Mouse (Mus musculus) cerebellum, adult 11-12 months (tissue): Measurements from ENCODE around the gene Mug2.
"Not testable (repeated sequence)": the region's sequence is repeated elsewhere in the genome, so short reads cannot be mapped to it uniquely, and the experiment has no call there.

Experiments used
- DNase-seq: peaks from one replicate; pipeline ENCODE4 v3.0.0; 2022

Gene Mug2

DNA sequence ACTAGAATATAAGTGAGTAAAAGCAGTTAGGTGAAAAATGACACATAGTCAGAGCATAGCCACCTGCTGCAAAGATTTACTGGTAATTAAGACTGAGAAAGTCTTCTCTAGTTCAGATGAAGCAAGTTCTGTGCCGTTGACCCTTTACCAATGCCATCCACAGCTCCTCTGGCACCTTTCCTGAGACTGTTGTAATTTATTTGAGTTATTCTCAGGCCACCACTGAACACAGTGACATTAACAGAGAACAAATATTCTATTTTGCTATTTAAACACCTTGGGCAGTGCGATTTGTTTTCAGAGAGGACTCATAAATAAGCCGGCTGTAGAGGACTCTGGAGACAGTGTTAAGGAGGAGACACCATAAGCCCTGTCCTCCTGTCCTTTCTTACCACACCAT lies at the start of gene Mug2:
TSS of gene Mug2 (plus strand) at position 301 of the 400 bp plus-strand sequence.
- DNase-seq: not testable (repeated sequence)

DNA sequence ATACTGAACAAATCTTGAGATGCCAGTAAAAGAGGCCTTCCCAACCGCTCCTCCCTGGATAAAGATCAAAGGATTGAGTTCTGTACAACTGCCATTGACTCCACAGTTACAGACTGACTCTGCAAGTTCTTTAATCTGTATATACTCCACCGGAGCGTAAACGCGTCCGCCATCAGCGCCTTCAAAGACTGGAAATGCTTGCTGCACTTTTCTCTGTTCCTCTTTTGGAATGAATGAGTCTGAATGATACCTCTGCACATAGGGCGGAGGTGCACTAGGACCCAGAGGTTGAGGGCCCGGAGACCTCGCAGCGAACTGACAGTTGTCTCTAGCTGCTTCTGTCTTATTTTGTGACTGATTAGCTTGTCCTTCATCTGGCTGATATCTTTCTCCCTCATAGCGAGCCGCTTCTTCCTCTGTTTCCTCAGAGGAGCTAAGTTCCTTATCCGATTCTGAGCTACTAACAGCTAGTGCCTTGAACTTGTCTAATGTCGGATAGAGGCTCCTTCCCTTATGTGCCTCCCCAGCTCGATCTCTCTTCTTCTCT lies 48.7 kb upstream of the Mug2 start:
- DNase-seq: not testable (repeated sequence)

DNA sequence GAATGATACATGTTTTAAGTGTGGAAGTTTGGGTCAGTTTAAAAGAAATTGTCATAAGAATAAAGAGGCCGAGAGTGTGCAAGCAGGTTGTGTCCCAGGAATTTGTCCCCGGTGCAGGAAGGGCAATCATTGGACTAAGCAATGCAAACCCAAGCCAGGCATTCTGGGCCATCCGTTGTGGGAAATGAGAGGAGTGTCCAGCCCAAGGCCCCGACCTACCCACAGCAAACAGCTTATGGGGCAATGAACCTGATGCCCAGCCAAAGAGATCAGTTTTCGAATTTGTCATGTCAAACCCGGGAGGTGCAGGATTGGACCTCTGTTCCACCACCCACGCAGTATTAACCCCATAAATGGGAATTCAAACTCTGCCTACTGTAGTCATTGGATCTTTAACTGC lies 30.9 kb upstream of the Mug2 start:
- DNase-seq: no peak

GRCm38 (mm10) chr6:122100904-122101303 lies 94.3 kb downstream of the Mug2 start:
- DNase-seq: no peak

DNA sequence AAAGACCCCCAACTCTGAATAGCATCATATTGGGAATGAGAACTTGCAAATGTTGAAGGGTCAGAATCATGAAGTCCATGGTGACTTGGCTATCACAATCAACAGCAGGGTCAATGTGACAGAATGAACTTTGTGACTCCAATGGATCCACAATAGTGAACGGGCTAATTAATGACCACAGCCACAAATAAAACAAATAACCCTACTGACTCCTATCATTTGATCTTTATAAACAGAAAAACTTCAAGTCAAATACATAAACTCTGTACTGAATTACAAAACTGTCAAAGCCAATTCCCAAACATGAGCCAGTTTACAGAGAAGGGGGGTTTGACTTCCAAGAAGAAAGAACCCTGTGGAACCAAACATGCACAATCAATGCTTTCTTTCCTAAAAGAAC lies 95.1 kb downstream of the Mug2 start:
- DNase-seq: no peak

DNA sequence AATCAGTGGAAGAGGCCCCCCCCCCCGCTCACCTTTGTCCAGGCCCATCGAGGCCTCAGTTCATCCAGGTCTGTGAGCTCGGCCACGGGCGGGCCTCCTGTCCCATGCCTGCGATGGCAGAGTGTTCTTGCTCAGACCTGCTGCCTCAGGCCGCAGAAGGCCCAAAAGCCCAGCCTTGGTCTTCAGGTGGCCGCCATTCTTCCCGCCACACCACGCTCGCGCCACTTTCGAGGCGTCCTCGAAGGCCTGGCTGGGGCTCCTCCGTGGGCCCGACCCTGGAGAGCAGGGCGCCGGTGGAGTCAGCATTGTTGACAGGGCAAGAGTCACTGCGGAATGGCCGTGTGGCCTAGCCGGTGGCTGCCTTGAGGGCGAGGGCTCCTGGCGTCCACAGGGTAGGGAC lies 110.4 kb downstream of the Mug2 start:
- DNase-seq: no peak

DNA sequence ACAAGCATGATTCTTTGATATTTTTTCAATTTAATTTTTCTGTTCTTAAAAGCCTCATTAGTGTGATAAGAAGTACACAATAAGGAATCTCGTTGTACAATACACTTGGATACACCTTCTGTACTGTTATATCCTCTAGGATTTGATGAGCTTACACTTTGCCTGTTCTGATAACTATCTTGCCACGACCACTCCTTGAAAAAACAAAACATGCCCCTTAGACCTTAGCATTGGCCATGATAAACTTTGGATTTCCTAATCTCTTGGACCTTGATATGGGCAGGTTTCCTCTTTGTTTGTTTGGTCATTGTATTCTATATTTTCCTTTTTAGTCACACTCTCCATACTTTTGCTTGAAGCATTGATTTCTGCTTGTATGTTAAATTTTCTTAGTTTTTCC lies 123.0 kb downstream of the Mug2 start:
- DNase-seq: no peak
